10 mouse cellular contexts compared by ENCODE assay signal in genomic region chr1:73942243-73942642, GRCm38 (mm10).
DNase-seq lines count a peak whose midpoint lies in the region; ATAC-seq and TF ChIP-seq lines count a peak whose summit lies in the region.
"Had no signal": no experiment of that assay in that cellular context is flagged by ENCODE, and none has a peak within 500 bp of the region (broad histone marks: within the 10 kb centered on the region; RNA-seq: fewer than 3 reads in every experiment).

No protein-coding gene starts in this region.

- H3K27me3 ChIP-seq in limb, embryonic 12.5 days = no peaks in the 10 kb centered on the region
- H3K27me3 ChIP-seq in forebrain, embryonic 13.5 days = no peaks in the 10 kb centered on the region

- peak; percentile 57 for DNase-seq in kidney, postnatal 14 days
- no peak for DNase-seq in kidney, adult 9 months
- DNase-seq in brain, embryonic 14.5 days (ENCODE audit: low read depth) = peak; percentile 42
- DNase-seq in gastrocnemius, postnatal 14 days = peak; percentile 81
- no peak for DNase-seq in thymus, postnatal 25 days
- DNase-seq in cerebellum, adult 11 months = no peak
- DNase-seq: cerebellum, postnatal 25 days had no signal

- H3K27ac ChIP-seq in limb, embryonic 12.5 days = peak overlapping the region; percentile 59
- H3K27ac ChIP-seq in forebrain, embryonic 13.5 days = no peak overlapping the region

- no peak overlapping the region for H3K4me2 ChIP-seq in limb, embryonic 12.5 days
- no peak overlapping the region for H3K4me2 ChIP-seq in forebrain, embryonic 13.5 days

- H3K9ac ChIP-seq in limb, embryonic 12.5 days (replicated peaks) = no peak overlapping the region
- no peak overlapping the region for H3K9ac ChIP-seq in forebrain, embryonic 13.5 days

- intact Hi-C loops in gastrocnemius, postnatal 14 days (cut with DNase I; ENCODE audit: low total_unique reads) = no loop called here

- no peak overlapping the region for H3K4me3 ChIP-seq in limb, embryonic 12.5 days (replicated peaks)
- H3K4me3 ChIP-seq in forebrain, embryonic 13.5 days = no peak overlapping the region
- H3K4me3 ChIP-seq: megakaryocyte, embryonic 14.5 days had no signal

- peaks cover 42% of the 10 kb centered on the region for H3K36me3 ChIP-seq in limb, embryonic 12.5 days
- no peaks in the 10 kb centered on the region for H3K36me3 ChIP-seq in forebrain, embryonic 13.5 days (ENCODE audit: poor library complexity, severe bottlenecking)

- peaks cover 26% of the 10 kb centered on the region for H3K4me1 ChIP-seq in limb, embryonic 12.5 days (replicated peaks)
- peaks cover 13% of the 10 kb centered on the region for H3K4me1 ChIP-seq in forebrain, embryonic 13.5 days

- no peak for ATAC-seq in limb, embryonic 12.5 days (ENCODE audit: insufficient number of reproducible peaks, insufficient read depth, low FRiP score, low TSS enrichment, low read depth)
- no peak for ATAC-seq in forebrain, embryonic 13.5 days

- 40% methylated on average over 2 of the region's 2 CpGs for WGBS in limb, embryonic 12.5 days
- WGBS in forebrain, embryonic 13.5 days = 51% methylated on average over 2 of the region's 2 CpGs

- no peaks in the 10 kb centered on the region for H3K9me3 ChIP-seq in limb, embryonic 12.5 days
- no peaks in the 10 kb centered on the region for H3K9me3 ChIP-seq in forebrain, embryonic 13.5 days (replicated peaks)
- H3K9me3 ChIP-seq: megakaryocyte, embryonic 14.5 days had no signal

- TF ChIP-seq POLR2A in brain, embryonic 14.5 days (IDR thresholded peaks at IDR 0.05; ENCODE audit: borderline replicate concordance, extremely low read depth, insufficient read depth, insufficient read length, poor library complexity, severe bottlenecking) = no peak

- TF ChIP-seq CTCF in brain, embryonic 14.5 days (IDR thresholded peaks at IDR 0.05; ENCODE audit: borderline replicate concordance, extremely low read depth, insufficient read depth, insufficient read length) = no peak

Comparison
In these comparisons a context has a peak if more than half of its experiments do, and no peak if none do; other contexts are left out.
1. DNase-seq: peak in kidney, postnatal 14 days (single experiment), brain, embryonic 14.5 days (single experiment) and gastrocnemius, postnatal 14 days (single experiment); none in kidney, adult 9 months (single experiment), thymus, postnatal 25 days (single experiment) and cerebellum, adult 11 months (single experiment).